Mouse (Mus musculus): ENCODE measurements around the gene Gm20425. TPM values are rescaled to one million over a fixed set of nuclear protein-coding genes. Genes with fewer than 3 reads are reported as not detected.

The Gm20425 gene
- total RNA-seq, 2 experiments from 2014 or later = 5.7 to 8.6 TPM

DNA sequence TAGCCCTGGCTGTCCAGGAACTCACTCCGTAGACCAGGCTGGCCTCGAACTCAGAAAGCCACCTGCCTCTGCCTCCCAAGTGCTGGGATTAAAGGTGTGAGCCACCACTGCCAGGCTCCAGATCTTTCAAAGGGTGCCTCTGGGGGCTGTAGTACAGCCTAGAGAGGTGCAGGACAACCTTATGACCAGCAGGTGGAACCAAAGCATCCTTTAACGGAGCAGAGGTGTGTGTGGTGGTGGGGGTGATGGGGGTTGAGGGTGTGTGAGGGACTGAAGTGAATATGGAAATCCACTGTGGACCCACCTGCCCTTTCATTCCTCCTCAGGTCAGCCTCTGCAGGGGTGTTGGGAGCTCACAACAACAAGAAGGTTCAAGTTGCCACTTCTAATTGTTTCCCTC lies 4.6 kb downstream of the Gm20425 start:
- DNase-seq (ENCODE audit: low spot score in 2 of 2) = no peak

DNA sequence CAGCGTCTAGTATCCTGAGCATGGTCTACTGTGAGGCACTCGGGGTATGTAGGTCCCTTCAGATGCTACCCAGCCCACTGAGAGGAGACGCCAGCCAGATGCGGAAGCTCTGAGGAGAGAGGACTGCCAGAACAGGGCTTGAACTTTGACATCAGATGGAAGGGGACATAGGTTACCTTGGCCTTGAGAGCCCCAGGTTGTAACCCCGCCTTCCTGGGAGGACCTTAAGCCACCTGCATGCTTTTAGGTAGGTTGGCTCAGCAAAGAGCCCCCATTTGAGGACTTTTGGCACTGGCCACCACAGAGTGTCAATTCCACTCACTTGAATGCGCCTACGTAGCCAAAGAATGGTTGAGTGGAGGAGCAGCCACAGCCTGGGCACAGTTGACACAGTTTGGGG lies 5.4 kb downstream of the Gm20425 start:
- no peak for DNase-seq (ENCODE audit: low spot score in 2 of 2)

GRCm38 (mm10) chr9:103214281-103214680 lies 15.8 kb downstream of the Gm20425 start:
- no peak for DNase-seq (ENCODE audit: low spot score in 2 of 2)

GRCm38 (mm10) chr9:103213631-103214030 lies 16.5 kb downstream of the Gm20425 start:
- no peak for DNase-seq (ENCODE audit: low spot score in 2 of 2)

DNA sequence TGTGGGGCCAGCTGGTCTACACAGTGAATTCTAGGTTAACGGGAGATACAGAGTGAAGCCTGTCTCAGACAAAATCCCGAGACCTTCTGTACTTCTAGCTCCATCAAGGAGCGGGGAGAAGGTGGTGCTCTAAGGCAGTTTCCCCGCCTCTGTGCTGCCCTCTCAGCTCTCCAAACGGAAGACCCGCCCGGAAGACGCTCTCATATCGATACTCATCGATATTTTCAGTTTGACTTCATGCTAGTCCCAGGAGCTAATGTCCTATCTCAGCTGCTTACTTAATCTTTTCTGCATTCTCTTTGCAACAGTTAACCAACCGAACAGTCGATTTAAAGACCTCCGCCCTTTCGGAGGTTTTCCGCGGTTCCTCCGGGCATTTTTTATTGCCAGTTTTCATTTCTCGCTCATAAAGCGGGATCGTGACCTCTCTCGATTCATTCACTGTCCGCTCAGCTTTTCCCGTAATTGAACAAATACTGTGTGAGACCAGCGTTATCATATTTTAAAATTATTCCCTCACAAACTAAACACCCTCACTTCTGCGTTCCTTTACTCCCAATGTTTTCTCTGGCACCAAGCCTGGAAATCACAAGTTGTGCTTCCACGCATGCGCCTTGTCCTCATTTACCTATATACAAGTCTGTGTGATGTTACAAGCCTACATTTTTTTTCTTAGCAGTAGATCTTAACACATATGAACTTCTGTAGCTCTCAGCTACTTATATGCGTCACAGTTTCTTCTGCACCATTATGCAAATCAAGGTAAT lies 17.3 kb downstream of the Gm20425 start:
- DNase-seq (ENCODE audit: low spot score in 2 of 2) = no peak

DNA sequence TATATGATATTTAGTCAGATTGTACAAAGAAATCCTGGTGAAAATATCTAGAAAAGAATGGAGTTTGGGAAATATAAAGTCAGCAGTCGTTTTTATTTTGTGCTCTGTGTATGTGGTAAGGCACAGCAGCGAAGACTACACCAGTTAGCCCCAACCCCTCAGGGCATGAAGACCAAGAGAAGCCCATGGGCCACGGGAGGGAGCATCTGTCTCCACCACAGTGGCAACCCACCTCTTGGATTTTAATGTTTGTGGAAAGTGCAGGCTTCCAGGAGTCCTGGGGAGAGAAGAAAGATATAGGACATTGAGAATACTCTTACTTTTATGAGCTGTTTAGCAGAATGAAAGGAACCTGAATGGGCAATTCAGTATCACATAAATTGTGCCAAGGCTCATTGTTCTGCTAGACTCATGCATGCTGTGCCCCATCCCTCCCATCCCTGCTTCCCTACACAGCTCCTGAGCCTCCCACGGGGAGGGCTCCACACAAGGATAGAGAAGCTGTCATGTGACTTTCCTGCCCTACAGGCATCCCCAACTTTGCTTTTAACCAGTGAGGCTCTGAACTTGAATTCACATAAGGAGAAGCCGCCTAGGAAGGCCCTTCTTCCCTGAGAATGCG lies 21.2 kb downstream of the Gm20425 start:
- DNase-seq (ENCODE audit: low spot score in 2 of 2) = no peak

GRCm38 (mm10) chr9:103207846-103208245 lies 22.3 kb downstream of the Gm20425 start:
- peak; percentile 37 to 59 for DNase-seq (ENCODE audit: low spot score in 2 of 2)

DNA sequence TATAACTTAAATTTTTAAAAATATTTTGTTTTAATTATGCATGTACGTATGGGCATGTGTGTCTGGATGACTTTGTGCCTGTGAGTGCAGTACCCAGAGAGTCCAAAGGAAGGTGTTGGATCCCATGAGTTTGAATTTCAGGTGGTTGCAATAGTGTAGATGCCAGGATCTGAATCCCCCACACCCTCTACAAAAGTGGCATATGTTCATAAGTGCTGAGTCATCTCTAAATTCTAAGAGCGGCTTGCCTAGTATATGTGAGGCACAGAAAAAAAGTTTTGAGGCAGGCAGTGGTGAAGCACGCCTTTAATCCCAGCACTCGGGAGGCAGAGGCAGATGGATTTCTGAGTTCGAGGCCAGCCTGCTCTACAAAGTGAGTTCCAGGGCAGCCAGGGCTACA lies 24.3 kb downstream of the Gm20425 start:
- no peak for DNase-seq (ENCODE audit: low spot score in 2 of 2)

GRCm38 (mm10) chr9:103201561-103202260 lies 28.4 kb downstream of the Gm20425 start, which contains the start of gene Srprb:
Srprb (minus strand) TSS chr9:103202137.
- peak; percentile 86 to 95 for DNase-seq (ENCODE audit: low spot score in 2 of 2)

DNA sequence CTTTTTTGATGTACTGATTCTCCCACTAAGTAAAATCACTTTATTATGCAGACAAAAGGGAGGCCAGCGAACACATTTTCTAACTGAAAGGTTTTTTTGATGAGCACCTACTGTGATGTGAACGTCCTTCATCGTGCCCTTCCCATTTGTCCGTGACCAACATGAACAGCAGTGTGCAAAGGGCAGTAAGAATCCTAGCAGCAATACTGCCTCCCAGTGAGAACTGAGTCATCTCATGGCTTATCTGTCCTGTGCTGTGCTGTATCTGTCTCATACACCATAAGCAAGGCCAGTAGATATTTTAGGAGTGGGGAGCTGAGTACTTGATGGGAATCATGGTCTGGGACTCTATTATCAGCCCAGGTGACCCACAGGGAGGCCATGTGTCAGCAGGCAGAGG lies 41.7 kb downstream of the Gm20425 start:
- no peak for DNase-seq (ENCODE audit: low spot score in 2 of 2)

GRCm38 (mm10) chr9:103186747-103187146 lies 43.4 kb downstream of the Gm20425 start:
- DNase-seq (ENCODE audit: low spot score in 2 of 2) = peak in 1 of 2 experiments; percentile 55

- no peak for DNase-seq (ENCODE audit: low spot score in 2 of 2)
Measured at GRCm38 (mm10) chr9:103185946-103186345, 44.2 kb downstream of the Gm20425 start.

DNA sequence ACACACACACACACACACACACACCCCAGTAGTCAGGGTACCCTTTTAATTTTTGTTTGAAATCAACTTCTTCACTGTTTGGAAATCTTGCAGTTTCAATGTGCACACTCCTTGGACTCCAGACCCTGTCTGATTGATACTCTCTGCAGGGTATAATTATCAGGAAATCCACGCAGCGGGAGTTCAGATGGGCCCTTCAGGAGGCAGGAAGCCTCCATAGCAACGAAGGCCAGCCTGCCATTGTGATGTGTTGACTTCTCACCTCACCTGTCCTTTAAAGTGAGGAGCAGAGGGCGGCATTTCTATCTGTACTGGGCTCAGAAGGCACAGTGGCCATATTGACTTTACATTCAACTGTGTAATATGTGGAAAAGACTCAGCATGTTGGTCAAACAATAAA lies 45.3 kb downstream of the Gm20425 start:
- DNase-seq (ENCODE audit: low spot score in 2 of 2) = no peak

GRCm38 (mm10) chr9:103181886-103182285 lies 48.2 kb downstream of the Gm20425 start:
- DNase-seq (ENCODE audit: low spot score in 2 of 2) = no peak

- DNase-seq (ENCODE audit: low spot score in 2 of 2) = peak; percentile 50 to 82
Measured at GRCm38 (mm10) chr9:103180807-103181565, 49.1 kb downstream of the Gm20425 start.

DNA sequence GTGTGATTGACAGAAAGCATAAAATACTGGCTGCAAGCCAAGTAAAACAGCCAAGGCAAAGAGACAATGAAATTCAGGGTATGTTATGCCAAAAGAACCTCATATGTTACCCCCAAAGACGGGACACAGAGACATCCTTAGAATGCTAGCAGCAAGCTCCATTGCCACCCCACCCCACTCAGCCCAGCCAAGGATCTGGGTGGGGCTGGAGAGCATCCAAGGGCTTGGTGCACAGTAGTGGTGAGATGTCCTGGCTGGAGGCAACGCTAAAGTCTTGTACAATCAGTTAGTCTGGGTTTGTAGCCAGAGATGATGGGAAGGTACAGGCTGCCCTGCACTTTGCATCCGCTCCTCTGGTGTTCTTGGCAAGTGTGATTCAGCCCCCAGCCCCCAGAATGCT lies 49.8 kb downstream of the Gm20425 start:
- DNase-seq (ENCODE audit: low spot score in 2 of 2) = peak in 1 of 2 experiments; percentile 64

GRCm38 (mm10) chr9:103175692-103176091 lies 54.4 kb downstream of the Gm20425 start:
- DNase-seq (ENCODE audit: low spot score in 2 of 2) = no peak

DNA sequence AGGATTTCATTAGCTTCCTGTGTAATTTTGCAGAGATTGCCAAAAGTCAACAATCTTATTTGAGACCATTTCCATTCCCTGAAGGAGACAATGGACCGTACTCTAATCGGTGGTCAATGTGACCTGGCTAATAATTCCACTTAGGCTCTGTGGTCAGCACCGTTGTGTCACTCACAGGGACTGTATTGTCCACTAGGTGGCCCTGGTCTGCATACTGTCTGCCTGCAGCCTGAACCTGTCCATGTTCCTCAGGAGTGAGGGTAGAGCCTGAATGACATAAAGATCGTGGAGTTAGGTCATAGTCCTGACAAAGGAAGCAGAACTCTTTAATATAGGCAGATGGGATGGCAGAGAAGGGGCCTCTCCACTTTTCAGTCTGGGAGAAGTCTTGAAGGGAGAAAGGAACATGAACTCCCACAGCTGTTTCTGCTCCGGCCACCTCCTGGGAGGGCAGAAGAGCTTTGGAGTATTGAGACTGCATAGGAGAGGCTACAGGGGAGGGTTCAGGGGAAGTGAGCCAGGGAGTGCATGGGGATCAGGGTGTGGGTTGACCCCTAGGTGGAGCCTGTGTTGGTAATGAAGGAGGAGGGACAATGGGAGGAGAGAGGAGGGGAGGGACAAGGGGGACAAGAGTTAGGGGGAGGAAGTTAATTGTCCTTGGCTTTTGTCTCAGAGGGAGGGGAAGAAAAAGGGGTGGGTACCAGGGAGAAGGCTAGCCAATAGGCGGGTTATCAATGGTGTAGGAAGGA lies 55.2 kb downstream of the Gm20425 start:
- DNase-seq (ENCODE audit: low spot score in 2 of 2) = no peak

GRCm38 (mm10) chr9:103168771-103169170 lies 61.3 kb downstream of the Gm20425 start:
- no peak for DNase-seq (ENCODE audit: low spot score in 2 of 2)

DNA sequence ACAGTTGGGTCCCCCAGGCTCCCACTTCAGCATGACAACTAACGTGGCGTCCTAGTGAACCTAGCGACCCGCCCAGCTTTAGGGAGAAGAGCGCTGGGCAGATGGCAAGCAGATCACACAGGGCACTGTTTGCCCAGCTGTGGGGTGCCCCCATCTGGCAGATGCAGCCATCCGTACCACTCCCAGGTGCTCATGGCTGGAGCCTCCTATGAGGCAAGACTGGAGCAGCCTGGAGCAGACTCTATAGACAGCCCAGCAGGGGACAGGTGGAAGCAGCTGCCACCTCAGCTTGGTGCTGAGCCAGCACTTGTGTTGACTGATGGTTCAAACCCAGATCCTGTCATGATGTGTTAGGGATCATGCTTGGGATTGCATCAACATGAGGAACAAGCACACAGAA lies 62.1 kb downstream of the Gm20425 start:
- no peak for DNase-seq (ENCODE audit: low spot score in 2 of 2)

GRCm38 (mm10) chr9:103163806-103164205 lies 66.3 kb downstream of the Gm20425 start:
- DNase-seq (ENCODE audit: low spot score in 2 of 2) = no peak
